Mouse (Mus musculus) embryonic facial prominence, embryonic 11.5 days (tissue): ENCODE measurements around the gene Mapk13. TPM values are rescaled to one million over a fixed set of nuclear protein-coding genes. Genes with fewer than 3 reads are reported as not detected.

Experiments used
- ATAC-seq: fragments of 200-750 bp; cut with Nextera tagmentation; replicated peaks from 2 replicates; pipeline ENCODE4 v1.8.0; 2017; ENCODE audit warnings: low read depth; ENCODE audit not compliant: insufficient number of reproducible peaks, low FRiP score, low TSS enrichment
- DNase-seq: peaks from one replicate; pipeline ENCODE4 v3.0.0-alpha.2; 2015; ENCODE audit warnings: low spot score
- H3K27ac ChIP-seq: fragments of 300-500 bp; sonication (generic); replicated peaks from 2 replicates; pipeline ENCODE4 v1.5.1; 2014; ENCODE audit warnings: mild to moderate bottlenecking, low read depth, low read length, control low read depth
- H3K27me3 ChIP-seq: fragments of 300-500 bp; sonication (generic); 2 replicates; pipeline ENCODE4 v1.6.1; 2014; ENCODE audit warnings: mild to moderate bottlenecking, low read length, moderate library complexity, mixed read lengths; ENCODE audit not compliant: control insufficient read depth, insufficient read depth
- H3K36me3 ChIP-seq: fragments of 300-500 bp; sonication (generic); replicated peaks from 2 replicates; pipeline ENCODE4 v1.6.1; 2014; ENCODE audit warnings: low read depth, mild to moderate bottlenecking, low read length, moderate library complexity, mixed read lengths; ENCODE audit not compliant: control insufficient read depth, insufficient read depth
- H3K4me1 ChIP-seq: fragments of 300-500 bp; sonication (generic); 2 replicates; pipeline ENCODE4 v1.6.1; 2014; ENCODE audit warnings: low read length, mixed read lengths; ENCODE audit not compliant: control insufficient read depth, insufficient read depth
- H3K4me2 ChIP-seq: fragments of 300-500 bp; sonication (generic); 2 replicates; pipeline ENCODE4 v1.6.1; 2014; ENCODE audit warnings: low read depth, mild to moderate bottlenecking, control low read depth, low read length, moderate library complexity
- H3K4me3 ChIP-seq: fragments of 300-500 bp; sonication (generic); 2 replicates; pipeline ENCODE4 v1.5.1; 2014; ENCODE audit warnings: low read depth, low read length, control low read depth
- H3K9ac ChIP-seq: fragments of 300-500 bp; sonication (generic); replicated peaks from 2 replicates; pipeline ENCODE4 v1.6.1; 2014; ENCODE audit warnings: mild to moderate bottlenecking, control low read depth, low read length
- H3K9me3 ChIP-seq: fragments of 300-500 bp; sonication (generic); replicated peaks from 2 replicates; pipeline ENCODE4 v1.6.1; 2016; ENCODE audit warnings: mild to moderate bottlenecking, low read length, inconsistent platforms, mixed read lengths; ENCODE audit not compliant: control insufficient read depth
- WGBS: fragments of 180-500 bp; shearing (Covaris S2); extraction: QIAGEN DNeasy Blood & Tissue Kit; methylation state at CpG from one replicate; pipeline ENCODE4 v1.1.7; 2014; 5-methylcytosine and 5-hydroxymethylcytosine counted together
- polyA plus RNA-seq: library from polyadenylated mRNA; unstranded; fragments of >200 nt; fragmentation: Nextera tagmentation; extraction: Ambion mirVana; gene quantifications from 2 replicates; pipeline ENCODE4 v1.2.1, GENCODE M21; 2014

The Mapk13 gene
- polyA plus RNA-seq, 1 experiment from 2014 or later: 10.3 TPM

DNA sequence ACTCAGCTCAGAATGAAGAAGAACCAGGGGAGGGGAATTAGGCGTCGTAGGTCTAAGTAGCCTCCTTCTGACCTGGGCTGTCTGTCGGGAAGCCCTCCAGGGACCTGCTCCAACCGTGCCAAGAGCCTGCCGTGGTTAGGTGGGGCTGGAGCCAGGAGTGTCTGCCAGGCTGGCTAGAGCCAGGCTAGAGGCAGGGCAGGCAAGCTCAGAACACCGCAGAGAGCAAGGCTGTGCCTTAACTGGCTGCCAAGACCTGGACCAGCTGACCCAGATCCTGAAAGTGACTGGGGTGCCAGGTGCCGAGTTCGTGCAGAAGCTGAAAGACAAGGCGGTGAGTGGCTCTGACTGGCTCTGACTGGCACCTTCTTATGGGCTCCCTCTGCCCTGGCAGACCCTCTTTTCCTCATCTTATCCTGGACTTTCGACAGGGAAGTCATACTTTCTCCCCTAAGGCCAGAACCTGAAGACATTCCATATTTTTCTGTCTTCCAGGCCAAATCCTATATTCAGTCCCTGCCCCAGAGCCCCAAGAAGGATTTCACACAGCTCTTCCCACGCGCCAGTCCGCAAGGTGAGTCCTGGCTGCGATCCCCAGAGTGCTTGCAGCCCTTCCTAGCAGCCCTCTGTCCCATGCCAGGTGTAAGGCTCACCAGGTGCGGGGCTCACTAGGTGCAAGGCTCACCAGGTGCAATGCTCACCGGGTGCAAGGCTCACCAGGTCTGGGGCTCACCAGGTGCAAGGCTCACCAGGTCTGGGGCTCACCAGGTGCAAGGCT lies 8.3 kb downstream of the Mapk13 start:
- no peak overlapping the region for H3K27ac ChIP-seq
- H3K4me1 ChIP-seq: no peaks in the 10 kb centered on the region
- DNase-seq (no peak), ATAC-seq (no peak)
- WGBS: 85% methylated on average over 16 of the region's 16 CpGs
- H3K27me3 ChIP-seq: no peaks in the 10 kb centered on the region
- H3K9me3 ChIP-seq: no peaks in the 10 kb centered on the region
- H3K9ac ChIP-seq: no peak overlapping the region
- H3K36me3 ChIP-seq: no peaks in the 10 kb centered on the region
- H3K4me3 ChIP-seq: no peak overlapping the region
- H3K4me2 ChIP-seq: no peak overlapping the region

GRCm38 (mm10) chr17:28779735-28780134 lies 10.6 kb downstream of the Mapk13 start:
- no peaks in the 10 kb centered on the region for H3K36me3 ChIP-seq
- WGBS: 90% methylated on average over 3 of the region's 3 CpGs
- H3K9me3 ChIP-seq: no peaks in the 10 kb centered on the region
- ATAC-seq: no peak
- no peak overlapping the region for H3K9ac ChIP-seq
- no peaks in the 10 kb centered on the region for H3K4me1 ChIP-seq
- no peak for DNase-seq
- H3K4me3 ChIP-seq: no peak overlapping the region
- no peak overlapping the region for H3K4me2 ChIP-seq
- H3K27ac ChIP-seq: no peak overlapping the region
- no peaks in the 10 kb centered on the region for H3K27me3 ChIP-seq

DNA sequence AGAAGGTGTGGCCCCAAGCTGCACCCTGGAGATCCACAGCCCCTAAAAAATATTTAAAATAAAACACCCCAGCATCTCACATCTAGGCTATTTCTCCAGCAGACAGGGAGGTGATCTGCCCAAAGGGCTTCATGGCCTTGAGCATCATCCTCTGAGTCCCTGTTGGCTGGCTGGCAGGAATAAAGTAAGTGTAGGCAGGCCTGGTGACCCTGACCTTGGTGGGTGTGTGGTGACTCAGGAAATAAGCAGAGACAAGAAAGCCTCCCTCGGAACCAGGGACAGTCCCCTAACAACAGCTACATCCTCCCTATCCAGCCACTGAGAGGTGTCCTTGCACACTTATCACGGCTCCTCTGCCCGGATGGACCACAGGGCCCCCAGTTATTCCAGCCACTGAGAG lies 11.7 kb downstream of the Mapk13 start:
- Histone ChIP-seq H3K9me3 (no peaks in the 10 kb centered on the region), H3K4me3 (no peak overlapping the region), H3K27ac (no peak overlapping the region), H3K4me1 (no peaks in the 10 kb centered on the region), H3K27me3 (no peaks in the 10 kb centered on the region), H3K36me3 (no peaks in the 10 kb centered on the region), H3K4me2 (no peak overlapping the region), H3K9ac (no peak overlapping the region)
- ATAC-seq (no peak), DNase-seq (no peak)
- 62% methylated on average over 3 of the region's 3 CpGs for WGBS

DNA sequence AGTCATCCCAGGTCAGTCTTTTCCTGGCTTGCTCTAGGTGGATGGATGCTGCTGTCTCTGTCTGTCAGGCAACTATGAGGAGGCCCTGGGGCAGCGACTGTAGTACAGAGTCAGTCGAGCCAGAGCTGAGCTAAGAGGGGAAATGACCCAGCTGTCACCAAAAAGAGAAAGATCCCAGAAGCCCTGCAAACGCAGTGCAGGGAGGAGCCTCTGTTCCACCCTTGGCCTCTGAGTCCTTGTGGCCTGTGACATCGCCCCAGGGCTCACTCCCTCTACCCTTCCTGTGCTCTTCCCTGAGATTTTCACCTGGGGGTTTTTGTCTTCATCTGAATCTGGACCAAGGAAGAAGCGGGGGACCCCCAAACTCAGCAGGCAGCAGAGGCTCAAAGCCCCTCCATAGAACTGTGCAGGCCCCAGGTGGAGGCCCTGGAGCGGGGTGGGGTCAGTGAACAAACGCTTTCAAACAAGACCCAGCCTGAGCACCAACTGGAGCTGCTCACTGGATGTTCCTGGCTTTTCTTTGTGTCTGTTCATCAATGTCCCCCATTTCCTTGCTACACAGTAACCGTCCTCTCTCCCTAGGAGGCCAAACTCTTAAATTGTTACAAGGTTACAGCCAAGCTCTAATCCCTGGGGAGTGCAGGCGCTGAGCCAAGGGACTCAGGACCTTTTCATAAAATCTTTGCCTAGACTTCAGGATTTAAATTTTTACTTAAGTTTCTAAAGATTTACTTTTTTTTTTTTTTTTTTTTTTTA lies 12.4 kb downstream of the Mapk13 start:
- Histone ChIP-seq H3K36me3 (no peaks in the 10 kb centered on the region), H3K4me2 (no peak overlapping the region), H3K9me3 (no peaks in the 10 kb centered on the region), H3K4me1 (no peaks in the 10 kb centered on the region), H3K4me3 (no peak overlapping the region), H3K9ac (no peak overlapping the region), H3K27me3 (no peaks in the 10 kb centered on the region), H3K27ac (no peak overlapping the region)
- 52% methylated on average over 9 of the region's 9 CpGs for WGBS
- DNase-seq (no peak), ATAC-seq (no peak)

GRCm38 (mm10) chr17:28785036-28785435 lies 15.9 kb downstream of the Mapk13 start:
- DNase-seq (no peak), ATAC-seq (no peak)
- H3K36me3 ChIP-seq: no peaks in the 10 kb centered on the region
- no peak overlapping the region for H3K4me3 ChIP-seq
- H3K27ac ChIP-seq: no peak overlapping the region
- no peaks in the 10 kb centered on the region for H3K27me3 ChIP-seq
- WGBS: 85% methylated on average over 3 of the region's 3 CpGs
- H3K9ac ChIP-seq: no peak overlapping the region
- H3K4me2 ChIP-seq: no peak overlapping the region
- H3K9me3 ChIP-seq: no peaks in the 10 kb centered on the region
- no peaks in the 10 kb centered on the region for H3K4me1 ChIP-seq

DNA sequence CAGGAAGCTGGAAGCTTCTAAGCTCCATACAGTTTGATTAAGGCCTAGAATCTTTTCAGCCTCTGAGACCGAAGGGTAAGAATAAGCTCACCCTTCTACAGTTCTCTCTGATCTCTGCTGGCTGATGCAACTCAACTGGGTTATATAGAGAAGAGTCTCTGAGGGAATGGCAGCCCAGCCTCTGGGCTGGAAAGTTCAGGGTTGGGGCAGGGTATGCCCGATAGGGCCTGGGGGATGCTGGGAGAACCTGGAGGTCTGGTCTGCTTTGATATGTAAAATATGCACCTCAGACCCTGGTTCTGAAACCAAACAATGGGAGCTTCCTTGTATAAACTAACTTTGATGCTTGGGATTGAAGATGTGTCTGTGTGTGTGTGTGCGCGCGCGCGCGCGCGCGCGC lies 18.4 kb downstream of the Mapk13 start:
- no peak overlapping the region for H3K9ac ChIP-seq

GRCm38 (mm10) chr17:28797031-28797430 lies 27.9 kb downstream of the Mapk13 start:
- Histone ChIP-seq H3K36me3 (no peaks in the 10 kb centered on the region), H3K9me3 (no peaks in the 10 kb centered on the region), H3K4me2 (no peak overlapping the region), H3K4me1 (no peaks in the 10 kb centered on the region), H3K27ac (no peak overlapping the region), H3K4me3 (no peak overlapping the region), H3K9ac (no peak overlapping the region), H3K27me3 (no peaks in the 10 kb centered on the region)
- ATAC-seq (no peak), DNase-seq (no peak)
- 89% methylated on average over 4 of the region's 4 CpGs for WGBS

More for the DNA sequence above, 18.4 kb downstream of the Mapk13 start:
- ATAC-seq: no peak
- Histone ChIP-seq H3K4me1 (no peaks in the 10 kb centered on the region), H3K27me3 (no peaks in the 10 kb centered on the region), H3K4me2 (no peak overlapping the region), H3K36me3 (no peaks in the 10 kb centered on the region), H3K27ac (no peak overlapping the region), H3K9me3 (no peaks in the 10 kb centered on the region), H3K4me3 (no peak overlapping the region)
- no peak for DNase-seq
- 96% methylated on average over 12 of the region's 12 CpGs for WGBS
